Mouse (Mus musculus) spleen, adult 2 months (tissue): ENCODE results near the gene Fgfr2. TPM values are rescaled to one million over a fixed set of nuclear protein-coding genes. Genes with fewer than 3 reads are reported as not detected.

Experiments
- DNase-seq, 2 experiments: peaks; one replicate each; pipeline versions ENCODE4 v3.0.0 to v3.0.0-alpha.2; 2012 to 2021; ENCODE audit warnings: low spot score in 2 of 2, low read depth in 1 of 2
- H3K27ac ChIP-seq: fragments of 200-500 bp; 2 replicates; pipeline ENCODE4 v1.5.1; 2012; ENCODE audit warnings: low read length, inconsistent platforms; ENCODE audit not compliant: insufficient read depth
- H3K27me3 ChIP-seq: fragments of 200-500 bp; 2 replicates; pipeline ENCODE4 v1.6.1; 2012; ENCODE audit warnings: mild to moderate bottlenecking, moderate library complexity, low read length, inconsistent platforms; ENCODE audit not compliant: control insufficient read depth, insufficient read depth
- H3K36me3 ChIP-seq: fragments of 200-500 bp; 2 replicates; pipeline ENCODE4 v1.6.1; 2012; ENCODE audit warnings: mild to moderate bottlenecking, low read length, inconsistent platforms; ENCODE audit not compliant: control insufficient read depth, insufficient read depth
- H3K4me1 ChIP-seq: fragments of 200-500 bp; 2 replicates; pipeline ENCODE4 v1.6.1; 2011; ENCODE audit warnings: inconsistent platforms; ENCODE audit not compliant: control insufficient read depth, insufficient read depth, insufficient read length
- H3K4me3 ChIP-seq: fragments of 200-500 bp; 2 replicates; pipeline ENCODE4 v1.5.1; 2011; ENCODE audit warnings: mild to moderate bottlenecking, inconsistent platforms; ENCODE audit not compliant: insufficient read depth, insufficient read length; ENCODE audit errors: extremely low read depth
- CTCF ChIP-seq: fragments of 200-500 bp; IDR thresholded peaks from 2 replicates; pipeline ENCODE4 v1.5.1; 2011; ENCODE audit warnings: mild to moderate bottlenecking, inconsistent platforms; ENCODE audit not compliant: insufficient read depth, insufficient read length, insufficient replicate concordance; ENCODE audit errors: extremely low read depth
- POLR2A ChIP-seq: fragments of 200-500 bp; IDR thresholded peaks from 2 replicates; pipeline ENCODE4 v1.6.1; 2011; ENCODE audit warnings: low read depth, low read length, inconsistent platforms
- WGBS: fragments of 180-500 bp; shearing (Covaris S2); methylation state at CpG from one replicate; pipeline ENCODE4 v1.1.7; 2018; 5-methylcytosine and 5-hydroxymethylcytosine counted together
- polyA plus RNA-seq: library from polyadenylated mRNA; depleted of rRNA; stranded (reverse); fragments of >200 nt; gene quantifications from 2 replicates; pipeline ENCODE4 v1.2.3, GENCODE M21; 2012

Fgfr2 gene
- polyA plus RNA-seq, 1 experiment: 1.6 TPM

- no peak overlapping the region for H3K27ac ChIP-seq
- no peak for DNase-seq
- no peak overlapping the region for H3K4me3 ChIP-seq
- no peaks in the 10 kb centered on the region for H3K36me3 ChIP-seq
- no peaks in the 10 kb centered on the region for H3K27me3 ChIP-seq
- no peaks in the 10 kb centered on the region for H3K4me1 ChIP-seq
- TF ChIP-seq CTCF (no peak), POLR2A (no peak)
- 94% methylated on average over 5 of the region's 5 CpGs for WGBS
Measured at GRCm38 (mm10) chr7:130664629-130665028, 2458.5 kb downstream of the Fgfr2 start.

DNA sequence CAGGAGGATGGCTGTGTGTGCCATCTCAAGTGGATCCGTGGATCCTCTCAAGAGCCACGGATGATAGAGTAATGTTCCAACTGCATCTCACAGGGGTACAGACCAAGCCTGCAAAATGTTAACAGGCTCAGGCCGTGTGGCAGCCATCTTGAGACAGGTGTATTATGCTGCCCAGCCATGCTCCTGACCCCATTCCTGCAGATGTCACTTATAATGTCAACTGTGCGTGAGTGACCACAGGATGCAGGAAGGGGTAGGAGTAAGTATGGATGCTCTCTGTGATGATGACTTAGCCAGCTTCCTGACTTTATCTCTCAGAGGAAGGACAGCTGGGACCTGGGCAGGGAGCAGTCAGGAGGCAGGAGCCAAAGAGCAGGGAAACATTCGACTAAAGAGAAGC, 2459.1 kb downstream of the Fgfr2 start:
- WGBS: 93% methylated on average over 5 of the region's 5 CpGs
- no peak overlapping the region for H3K4me3 ChIP-seq

DNA sequence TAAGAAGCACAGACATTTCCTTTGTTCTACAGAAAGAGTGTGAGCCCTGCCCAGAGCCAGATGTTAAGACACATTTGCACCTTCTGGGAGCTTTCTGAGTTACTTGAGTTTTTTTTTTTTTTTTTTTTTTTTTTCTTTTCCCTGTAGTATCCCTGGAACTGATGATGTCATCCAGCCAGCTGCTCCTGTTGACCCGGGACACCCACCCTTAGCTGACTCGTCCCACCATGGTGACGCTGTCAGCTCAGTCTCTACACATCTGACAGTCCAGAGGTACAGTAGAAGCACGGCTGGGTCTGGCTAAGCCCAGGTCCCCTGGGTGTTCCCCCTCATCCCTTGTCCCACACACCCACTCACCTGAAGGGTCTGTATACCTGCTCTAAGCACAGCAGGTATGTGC, 2460.3 kb downstream of the Fgfr2 start:
- DNase-seq: no peak
- WGBS: 85% methylated on average over 4 of the region's 4 CpGs
- TF ChIP-seq POLR2A (no peak), CTCF (no peak)
- Histone ChIP-seq H3K4me1 (no peaks in the 10 kb centered on the region), H3K36me3 (no peaks in the 10 kb centered on the region), H3K27ac (no peak overlapping the region), H3K27me3 (no peaks in the 10 kb centered on the region), H3K4me3 (no peak overlapping the region)

More for the DNA sequence above, 2459.1 kb downstream of the Fgfr2 start:
- Histone ChIP-seq H3K27me3 (no peaks in the 10 kb centered on the region), H3K36me3 (no peaks in the 10 kb centered on the region), H3K4me1 (no peaks in the 10 kb centered on the region), H3K27ac (no peak overlapping the region)
- no peak for TF ChIP-seq POLR2A
- TF ChIP-seq CTCF: no peak
- no peak for DNase-seq

DNA sequence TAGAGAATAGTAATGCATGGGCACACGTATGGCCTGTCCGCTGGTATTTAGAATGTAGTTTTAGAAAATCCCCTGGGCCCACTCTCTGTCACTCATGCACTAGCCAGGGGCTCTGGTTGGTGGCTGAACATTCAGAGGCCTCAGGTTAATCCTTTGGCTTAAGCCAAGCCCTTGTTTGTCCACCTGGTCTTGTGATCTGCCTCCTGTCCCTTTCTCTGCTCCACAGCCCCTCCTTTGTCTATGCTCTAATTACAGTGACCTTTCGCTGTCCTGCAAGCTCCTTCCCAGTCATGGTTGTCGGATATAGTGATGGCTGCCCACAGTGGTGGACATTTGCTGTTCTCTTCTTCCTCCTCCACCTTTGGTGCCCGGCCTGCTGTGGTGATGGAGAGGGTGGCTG, 2460.9 kb downstream of the Fgfr2 start:
- 92% methylated on average over 5 of the region's 5 CpGs for WGBS
- Histone ChIP-seq H3K4me1 (no peaks in the 10 kb centered on the region; the same call in 1 of the 2 replicates), H3K4me3 (no peak overlapping the region), H3K27ac (no peak overlapping the region), H3K36me3 (no peaks in the 10 kb centered on the region), H3K27me3 (no peaks in the 10 kb centered on the region)
- no peak for DNase-seq
- TF ChIP-seq CTCF (no peak), POLR2A (no peak)

DNA sequence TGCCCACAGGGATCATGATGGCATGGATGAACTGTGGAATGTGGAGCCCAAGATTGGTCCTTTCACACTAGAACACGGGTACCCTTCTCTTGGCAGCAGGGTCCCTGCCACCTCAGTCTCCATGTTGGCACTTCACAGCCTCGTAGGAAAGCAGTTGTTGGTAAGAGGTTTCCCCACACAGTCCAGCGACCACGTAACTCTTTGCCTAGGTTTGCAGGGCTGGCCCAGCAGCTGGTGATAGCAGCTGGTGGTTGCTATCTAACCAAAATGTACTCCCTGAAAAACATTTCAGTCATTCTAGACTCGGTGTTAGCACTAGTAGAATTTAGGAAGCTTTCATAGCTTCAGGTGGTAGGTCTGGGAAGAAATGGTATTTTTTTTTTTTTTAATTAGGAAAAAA, 2464.0 kb downstream of the Fgfr2 start:
- DNase-seq: no peak
- H3K4me1 ChIP-seq: no peaks in the 10 kb centered on the region; the same call in 1 of the 2 replicates
- TF ChIP-seq POLR2A: no peak
- TF ChIP-seq CTCF: no peak
- no peaks in the 10 kb centered on the region for H3K27me3 ChIP-seq
- no peak overlapping the region for H3K27ac ChIP-seq
- WGBS: 86% methylated on average over 5 of the region's 5 CpGs
- no peaks in the 10 kb centered on the region for H3K36me3 ChIP-seq
- no peak overlapping the region for H3K4me3 ChIP-seq

GRCm38 (mm10) chr7:130657751-130658150, 2465.4 kb downstream of the Fgfr2 start:
- no peak for DNase-seq
- Histone ChIP-seq H3K4me1 (no peaks in the 10 kb centered on the region; the same call in 1 of the 2 replicates), H3K27me3 (no peaks in the 10 kb centered on the region), H3K27ac (no peak overlapping the region), H3K4me3 (no peak overlapping the region), H3K36me3 (no peaks in the 10 kb centered on the region)
- TF ChIP-seq POLR2A (no peak), CTCF (no peak)
- WGBS: 33% methylated on average over 13 of the region's 13 CpGs

GRCm38 (mm10) chr7:130656965-130657364, 2466.2 kb downstream of the Fgfr2 start:
- H3K27ac ChIP-seq: no peak overlapping the region
- no peaks in the 10 kb centered on the region for H3K36me3 ChIP-seq
- H3K4me1 ChIP-seq: no peaks in the 10 kb centered on the region; the same call in 1 of the 2 replicates
- no peak for TF ChIP-seq CTCF
- TF ChIP-seq POLR2A: no peak
- no peaks in the 10 kb centered on the region for H3K27me3 ChIP-seq
- no peak overlapping the region for H3K4me3 ChIP-seq
- 92% methylated on average over 8 of the region's 8 CpGs for WGBS
- DNase-seq: no peak
